Mouse (Mus musculus) regulatory T cell (primary cell): ENCODE measurements at regions not wholly inside any gene's neighbourhood (a gene's known extent, or its start where the extent isn't known, plus 50 kb on each side); places are given as distances from the start of the nearest gene placed in this dataset.

Source experiments
- in situ Hi-C: fragments of 300-600 bp; cut with MboI, MseI; formaldehyde crosslinking; loops from one replicate; pipeline ENCODE4 v1.15.1; 2025; ENCODE audit warnings: high pct_unique_total_duplicates

GRCm38 (mm10) chr17:66252926-66253325, 129.6 kb downstream of the Ddx11 start:
- in situ Hi-C loops, result no loop called here

- in situ Hi-C loops, result no loop called here
Measured at GRCm38 (mm10) chr17:66259697-66260096, 136.4 kb downstream of the Ddx11 start.

DNA sequence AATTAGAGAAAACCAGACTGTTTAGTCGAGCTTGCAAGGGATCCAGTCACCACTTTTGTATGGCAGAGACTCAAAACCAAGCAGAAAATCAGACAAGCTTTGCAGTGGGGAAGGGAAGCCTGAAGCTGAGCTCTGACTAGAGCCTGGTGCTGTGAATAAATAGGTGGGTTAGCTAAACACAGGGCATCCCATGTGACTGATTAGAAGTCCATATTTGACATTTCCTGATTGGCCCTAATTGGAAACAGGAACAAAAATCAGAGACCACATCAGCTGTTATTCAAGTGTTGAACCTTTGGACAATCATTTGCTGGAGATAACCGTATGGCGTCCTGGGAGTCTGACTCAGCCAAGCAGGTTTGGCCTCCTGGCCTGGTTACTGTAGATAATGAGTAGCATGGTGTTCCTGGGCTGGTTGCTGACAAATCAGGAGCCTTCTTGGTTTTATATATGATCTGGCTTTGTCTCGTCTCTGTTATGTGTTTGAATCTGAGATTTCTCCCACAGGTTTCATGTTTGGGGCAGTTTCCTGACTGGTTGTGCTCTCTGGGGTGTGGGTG, 139.4 kb downstream of the Ddx11 start:
- in situ Hi-C loops, result no loop called here

DNA sequence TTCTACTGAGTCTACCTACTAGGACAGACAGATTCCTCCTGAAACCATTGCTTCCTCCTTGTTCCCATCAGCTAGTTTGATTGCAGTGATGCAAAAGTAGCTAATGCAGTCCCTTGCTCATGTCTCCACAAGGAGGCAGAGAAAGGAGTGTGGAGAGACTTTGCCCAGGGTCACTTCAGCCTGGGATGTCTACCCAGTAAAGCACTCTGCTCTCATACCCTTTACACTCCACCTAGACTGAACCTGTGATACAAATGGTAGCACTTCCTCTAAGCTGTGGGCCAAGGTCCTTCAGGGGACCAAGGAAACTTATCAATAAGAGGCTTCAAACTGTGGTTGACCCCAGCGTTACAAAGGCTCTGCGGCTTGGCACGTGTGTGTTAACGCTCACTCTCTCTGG, 140.1 kb downstream of the Ddx11 start:
- in situ Hi-C loops, result no loop called here

- in situ Hi-C loops, result no loop called here
Measured at GRCm38 (mm10) chr17:66266803-66267202, 143.5 kb downstream of the Ddx11 start.

GRCm38 (mm10) chr17:66267831-66268230, 144.5 kb downstream of the Ddx11 start:
- in situ Hi-C loops, result no loop called here

DNA sequence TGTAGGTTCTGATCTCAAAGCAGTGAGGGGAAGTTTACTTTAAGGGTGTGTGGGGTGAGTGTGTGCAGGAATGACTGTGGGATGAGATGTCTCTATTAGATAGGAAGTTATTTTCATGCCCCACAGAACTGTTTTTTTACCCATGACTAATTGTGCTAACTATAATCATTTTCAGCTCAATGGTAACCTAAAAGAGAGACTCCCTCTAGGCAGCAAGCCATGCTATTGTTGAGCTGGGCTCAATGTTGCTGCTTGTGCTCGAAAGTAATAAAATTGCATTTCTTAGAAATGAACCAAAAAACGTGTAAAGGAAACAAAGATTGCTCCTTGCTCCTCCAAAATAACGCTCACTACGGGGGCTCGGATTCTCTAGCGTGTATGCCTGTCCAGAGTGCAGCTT, 146.2 kb downstream of the Ddx11 start:
- in situ Hi-C loops, result no loop called here

DNA sequence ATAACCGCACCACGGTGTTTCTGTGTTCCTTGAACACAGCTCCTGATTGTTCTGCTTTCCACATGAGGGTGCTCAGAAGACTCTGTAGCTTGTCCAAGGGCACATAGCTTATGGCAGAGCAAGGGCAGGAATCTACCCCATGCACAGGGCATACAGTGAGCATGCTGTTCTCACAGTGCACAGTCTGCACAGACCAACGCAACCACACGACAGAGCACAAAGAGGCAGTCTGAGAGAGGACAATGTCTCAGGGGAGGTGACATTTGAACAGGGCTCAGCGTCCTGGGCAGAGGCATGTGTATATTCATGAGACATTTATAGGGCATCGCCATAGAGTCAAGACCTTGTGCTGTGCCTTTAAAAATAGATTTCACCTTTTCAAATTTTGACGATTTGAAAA, 148.6 kb downstream of the Ddx11 start:
- in situ Hi-C loops, result no loop called here

DNA sequence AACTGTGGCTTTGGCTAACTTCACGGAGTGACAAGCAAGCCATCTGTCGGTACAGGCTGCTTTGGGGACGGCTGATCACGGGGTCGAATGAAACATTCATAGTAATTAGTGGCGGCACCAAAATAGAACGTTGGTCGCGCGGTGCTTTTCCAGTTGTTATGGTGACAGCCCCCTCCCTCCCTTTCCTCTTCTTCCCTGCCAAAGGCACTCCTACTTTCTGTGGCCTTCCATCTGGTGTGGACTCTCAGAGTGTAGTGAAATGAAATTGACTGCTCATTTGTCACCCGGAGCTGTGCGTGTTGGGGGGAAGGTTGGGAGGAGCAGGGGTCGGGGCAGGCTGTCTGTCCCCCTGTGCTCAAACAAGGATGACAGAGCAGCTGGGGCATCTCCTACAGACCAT, 153.5 kb downstream of the Ddx11 start:
- in situ Hi-C loops, result no loop called here

GRCm38 (mm10) chr17:66278037-66278436, 154.7 kb downstream of the Ddx11 start:
- in situ Hi-C loops, result no loop called here

- in situ Hi-C loops, result no loop called here
Measured at GRCm38 (mm10) chr17:66285295-66285694, 162.0 kb downstream of the Ddx11 start.
